In genomic region chr3:32144194-32144593, GRCm38 (mm10) we compare ENCODE assay signal across 32 mouse cellular contexts.
"Had no signal": no experiment of that assay in that cellular context is flagged by ENCODE, and none has a peak within 500 bp of the region (broad histone marks: within the 10 kb centered on the region; RNA-seq: fewer than 3 reads in every experiment).

No protein-coding gene starts in this region.

- H3K4me3 ChIP-seq: limb, embryonic 10.5 days; limb, embryonic 12.5 days; limb, embryonic 13.5 days; limb, embryonic 15.5 days; liver, embryonic 12.5 days; liver, embryonic 13.5 days; liver, embryonic 15.5 days; lung, embryonic 15.5 days; megakaryocyte, embryonic 14.5 days; midbrain, embryonic 10.5 days; midbrain, embryonic 12.5 days; midbrain, embryonic 13.5 days; midbrain, embryonic 15.5 days; myocyte; neural tube, embryonic 12.5 days had no signal

- ATAC-seq: liver, embryonic 12.5 days; liver, postnatal 0 days; lung, postnatal 0 days; midbrain, embryonic 13.5 days; midbrain, embryonic 15.5 days; midbrain, embryonic 16.5 days had no signal

- DNase-seq: left cerebral cortex, postnatal 4 days; liver; liver, embryonic 13.5 days; liver, postnatal 0 days; lung, adult 18-20 months; lung, adult 2 months; lung, embryonic 14.5 days; lung, postnatal 10 days; lung, postnatal 14 days; lung, postnatal 36 days; lung, postnatal 4 days; midbrain, embryonic 14.5 days had no signal

- H3K27me3 ChIP-seq: limb, embryonic 12.5 days; limb, embryonic 13.5 days; limb, embryonic 15.5 days; liver, embryonic 12.5 days; liver, embryonic 13.5 days; liver, embryonic 15.5 days; lung, embryonic 15.5 days; megakaryocyte, embryonic 14.5 days; midbrain, embryonic 12.5 days; midbrain, embryonic 13.5 days; midbrain, embryonic 15.5 days; neural tube, embryonic 12.5 days had no signal

- H3K4me2 ChIP-seq: limb, embryonic 12.5 days; limb, embryonic 13.5 days; limb, embryonic 15.5 days; liver, embryonic 11.5 days; liver, embryonic 12.5 days; liver, embryonic 13.5 days; liver, embryonic 15.5 days; lung, embryonic 14.5 days; lung, embryonic 15.5 days; midbrain, embryonic 11.5 days; midbrain, embryonic 12.5 days; midbrain, embryonic 13.5 days; midbrain, embryonic 15.5 days; neural tube, embryonic 12.5 days had no signal

- H3K36me3 ChIP-seq: limb, embryonic 10.5 days; limb, embryonic 12.5 days; limb, embryonic 13.5 days; limb, embryonic 15.5 days; liver, embryonic 12.5 days; liver, embryonic 13.5 days; liver, embryonic 15.5 days; lung, embryonic 15.5 days; midbrain, embryonic 10.5 days; midbrain, embryonic 12.5 days; midbrain, embryonic 13.5 days; midbrain, embryonic 15.5 days; neural tube, embryonic 12.5 days had no signal

- H3K27ac ChIP-seq: limb, embryonic 10.5 days; limb, embryonic 12.5 days; limb, embryonic 13.5 days; limb, embryonic 15.5 days; liver, embryonic 12.5 days; liver, embryonic 13.5 days; liver, embryonic 14.5 days; liver, embryonic 15.5 days; lung, embryonic 15.5 days; macrophage; midbrain, embryonic 10.5 days; midbrain, embryonic 12.5 days; midbrain, embryonic 13.5 days; midbrain, embryonic 15.5 days; neural tube, embryonic 12.5 days had no signal

- H3K9ac ChIP-seq: limb, embryonic 12.5 days; limb, embryonic 13.5 days; limb, embryonic 15.5 days; liver, embryonic 12.5 days; liver, embryonic 13.5 days; liver, embryonic 14.5 days; liver, embryonic 15.5 days; liver, postnatal 0 days; lung, embryonic 14.5 days; lung, embryonic 15.5 days; midbrain, embryonic 12.5 days; midbrain, embryonic 13.5 days; midbrain, embryonic 15.5 days; neural tube, embryonic 12.5 days had no signal

- H3K4me1 ChIP-seq: limb, embryonic 10.5 days; limb, embryonic 12.5 days; limb, embryonic 13.5 days; limb, embryonic 15.5 days; liver, embryonic 12.5 days; liver, embryonic 13.5 days; liver, embryonic 15.5 days; lung, embryonic 15.5 days; megakaryocyte, embryonic 14.5 days; midbrain, embryonic 12.5 days; midbrain, embryonic 13.5 days; midbrain, embryonic 15.5 days; neural tube, embryonic 12.5 days had no signal

- H3K9me3 ChIP-seq: limb, embryonic 10.5 days; limb, embryonic 12.5 days; limb, embryonic 13.5 days; limb, embryonic 15.5 days; liver, embryonic 12.5 days; liver, embryonic 13.5 days; liver, embryonic 15.5 days; lung, embryonic 15.5 days; midbrain, embryonic 10.5 days; midbrain, embryonic 12.5 days; midbrain, embryonic 13.5 days; midbrain, embryonic 15.5 days; neural tube, embryonic 12.5 days had no signal
